Mouse (Mus musculus) frontal cortex, adult 2 months (tissue): ENCODE results near the gene Hoxd1. TPM values are rescaled to one million over a fixed set of nuclear protein-coding genes. Genes with fewer than 3 reads are reported as not detected.

Experiments used
- DNase-seq, 2 experiments: peaks; one replicate each; pipeline ENCODE4 v3.0.0; 2022; ENCODE audit warnings: low spot score in 1 of 2; ENCODE audit errors: extremely low spot score in 1 of 2
- polyA plus RNA-seq: library from polyadenylated mRNA; depleted of rRNA; stranded (reverse); fragments of >200 nt; gene quantifications from 2 replicates; pipeline ENCODE4 v1.2.3, GENCODE M21; 2012; rRNA removed

Gene Hoxd1
- polyA plus RNA-seq = 0.08 and 0.13 TPM in 2 replicates

GRCm38 (mm10) chr2:74762522-74763244 is at the start of gene Hoxd1:
Hoxd1 (plus strand) TSS chr2:74762980.
- DNase-seq = no peak

GRCm38 (mm10) chr2:74713239-74714150 is 49.3 kb upstream of the Hoxd1 start:
- DNase-seq = no peak

GRCm38 (mm10) chr2:74714156-74714789 is 48.5 kb upstream of the Hoxd1 start:
- DNase-seq = no peak

GRCm38 (mm10) chr2:74714881-74715280 is 47.9 kb upstream of the Hoxd1 start:
- no peak for DNase-seq

- DNase-seq = peak; percentile 22 to 88
Observed at GRCm38 (mm10) chr2:74715504-74716241, 47.1 kb upstream of the Hoxd1 start.

- no peak for DNase-seq
Observed at GRCm38 (mm10) chr2:74720384-74720783, 42.4 kb upstream of the Hoxd1 start.

- no peak for DNase-seq
Observed at GRCm38 (mm10) chr2:74720955-74721491, 41.8 kb upstream of the Hoxd1 start.

- no peak for DNase-seq
Observed at GRCm38 (mm10) chr2:74721882-74722281, 40.9 kb upstream of the Hoxd1 start.

- no peak for DNase-seq
Observed at GRCm38 (mm10) chr2:74722949-74723348, 39.8 kb upstream of the Hoxd1 start.

- DNase-seq = no peak
Observed at GRCm38 (mm10) chr2:74724244-74725015, 38.4 kb upstream of the Hoxd1 start.

GRCm38 (mm10) chr2:74725171-74725570 is 37.6 kb upstream of the Hoxd1 start:
- DNase-seq = no peak

- DNase-seq = no peak
Observed at GRCm38 (mm10) chr2:74726551-74726950, 36.2 kb upstream of the Hoxd1 start, which contains the start of gene Gm28230. Gm28230 (plus strand) TSS chr2:74726728.

GRCm38 (mm10) chr2:74726973-74727639 is 35.7 kb upstream of the Hoxd1 start:
- DNase-seq = no peak

- DNase-seq = no peak
Observed at GRCm38 (mm10) chr2:74727640-74728302, 35.0 kb upstream of the Hoxd1 start.

- DNase-seq = no peak
Observed at GRCm38 (mm10) chr2:74728303-74728680, 34.5 kb upstream of the Hoxd1 start.

- no peak for DNase-seq
Observed at GRCm38 (mm10) chr2:74730331-74730730, 32.4 kb upstream of the Hoxd1 start.

- no peak for DNase-seq
Observed at GRCm38 (mm10) chr2:74731055-74731454, 31.7 kb upstream of the Hoxd1 start.

GRCm38 (mm10) chr2:74731799-74732512 is 30.8 kb upstream of the Hoxd1 start:
- no peak for DNase-seq
